Mouse (Mus musculus) yolk sac, embryonic 10.5 days (tissue): ENCODE data around the gene Olfr352.

ENCODE experiments used
- DNase-seq: peaks from one replicate; pipeline ENCODE4 v3.0.0-alpha.2; 2017; ENCODE audit warnings: low spot score

Gene Olfr352

DNA sequence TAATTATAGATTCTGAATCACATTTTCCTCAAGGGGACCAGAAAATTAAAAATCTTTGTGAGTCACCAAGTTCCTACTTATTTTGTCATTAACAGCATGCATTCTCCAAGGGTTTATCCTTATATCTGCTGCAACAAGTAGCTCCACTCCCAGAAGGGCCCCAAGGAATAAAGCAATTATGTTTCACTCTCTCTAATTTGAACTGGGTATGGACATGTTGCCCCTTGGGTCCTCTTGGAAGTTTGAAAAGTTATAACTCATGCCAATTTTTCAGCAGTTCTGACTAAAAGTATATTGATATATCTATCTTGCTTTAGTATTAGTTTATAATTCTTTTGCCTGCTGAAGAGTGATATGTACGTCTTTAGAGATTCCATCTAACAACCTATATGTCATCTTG, at the start of gene Olfr352:
Gene Olfr352, plus strand, starts transcription at position 301 of the 400 bp plus-strand sequence.
- DNase-seq: no peak

GRCm38 (mm10) chr2:36846010-36846409, 22.2 kb upstream of the Olfr352 start, which contains the start of gene Olfr350:
Gene Olfr350 (plus strand): TSS chr2:36846310.
- no peak for DNase-seq

GRCm38 (mm10) chr2:36862560-36862959, 5.7 kb upstream of the Olfr352 start, which contains the start of gene Olfr351:
Gene Olfr351 (minus strand): TSS chr2:36862660.
- DNase-seq: no peak

GRCm38 (mm10) chr2:36892836-36893235, 24.6 kb downstream of the Olfr352 start, which contains the start of gene Olfr353:
Gene Olfr353 (minus strand): TSS chr2:36892936.
- DNase-seq: no peak

DNA sequence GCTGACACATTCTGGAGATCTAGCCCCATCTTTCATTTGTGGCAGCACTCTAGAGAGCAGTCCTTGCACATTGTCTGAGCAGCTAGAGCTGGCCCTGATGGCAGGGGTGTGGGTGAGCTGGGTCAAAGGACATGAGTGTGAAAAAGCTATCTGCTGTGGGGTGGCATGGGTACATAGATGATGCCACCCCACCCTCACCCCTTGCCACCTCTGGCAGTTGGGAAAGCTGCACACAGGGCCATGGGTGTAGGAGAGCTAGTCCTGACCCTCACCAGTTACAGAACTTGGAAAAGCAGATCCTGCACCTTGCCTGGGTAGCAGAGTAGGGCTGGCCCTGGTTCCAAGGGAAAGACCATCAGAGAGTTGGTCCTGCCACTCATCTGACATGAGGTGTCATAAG, 28.9 kb downstream of the Olfr352 start:
- no peak for DNase-seq

GRCm38 (mm10) chr2:36905380-36905779, 37.1 kb downstream of the Olfr352 start, which contains the start of gene Olfr354:
Gene Olfr354 (plus strand): TSS chr2:36905680.
- DNase-seq: no peak
